Mouse (Mus musculus) midbrain, embryonic 16.5 days (tissue): ENCODE results near the gene Acadm. TPM values are rescaled to one million over a fixed set of nuclear protein-coding genes. Genes with fewer than 3 reads are reported as not detected.

Source experiments
- ATAC-seq: fragments of 200-750 bp; cut with Nextera tagmentation; 2 replicates; pipeline ENCODE4 v1.8.0; 2017; ENCODE audit warnings: moderate TSS enrichment
- H3K27ac ChIP-seq: fragments of 300-500 bp; sonication (generic); 2 replicates; pipeline ENCODE4 v1.5.1; 2014; ENCODE audit warnings: mild to moderate bottlenecking, low read length, mixed read lengths
- H3K27me3 ChIP-seq: fragments of 300-500 bp; sonication (generic); 2 replicates; pipeline ENCODE4 v1.6.1; 2014; ENCODE audit warnings: low read depth, low read length, mixed read lengths; ENCODE audit not compliant: control insufficient read depth, insufficient read depth
- H3K36me3 ChIP-seq: fragments of 300-500 bp; sonication (generic); 2 replicates; pipeline ENCODE4 v1.6.1; 2014; ENCODE audit warnings: mild to moderate bottlenecking, low read length, moderate library complexity, mixed read lengths; ENCODE audit not compliant: control insufficient read depth, insufficient read depth
- H3K4me1 ChIP-seq: fragments of 300-500 bp; sonication (generic); 2 replicates; pipeline ENCODE4 v1.6.1; 2014; ENCODE audit warnings: mild to moderate bottlenecking, low read length, mixed read lengths; ENCODE audit not compliant: control insufficient read depth, insufficient read depth
- H3K4me2 ChIP-seq: fragments of 300-500 bp; sonication (generic); 2 replicates; pipeline ENCODE4 v1.6.1; 2014; ENCODE audit warnings: mild to moderate bottlenecking, low read length, mixed read lengths
- H3K4me3 ChIP-seq: fragments of 300-500 bp; sonication (generic); 2 replicates; pipeline ENCODE4 v1.5.1; 2014; ENCODE audit warnings: low read depth, mild to moderate bottlenecking, low read length, moderate library complexity, mixed read lengths
- H3K9ac ChIP-seq: fragments of 300-500 bp; sonication (generic); 2 replicates; pipeline ENCODE4 v1.6.1; 2014; ENCODE audit warnings: low read depth, low read length, mixed read lengths
- H3K9me3 ChIP-seq: fragments of 300-500 bp; sonication (generic); replicated peaks from 2 replicates; pipeline ENCODE4 v1.6.1; 2014; ENCODE audit warnings: mild to moderate bottlenecking, low read length, mixed read lengths; ENCODE audit not compliant: control insufficient read depth, poor library complexity, severe bottlenecking
- WGBS: fragments of 180-500 bp; shearing (Covaris S2); extraction: QIAGEN DNeasy Blood & Tissue Kit; methylation state at CpG from one replicate; pipeline ENCODE4 v1.1.7; 2014; 5-methylcytosine and 5-hydroxymethylcytosine counted together
- polyA plus RNA-seq: library from polyadenylated mRNA; unstranded; fragments of >200 nt; fragmentation: Nextera tagmentation; extraction: Ambion mirVana; gene quantifications from 2 replicates; pipeline ENCODE4 v1.2.1, GENCODE M21; 2015

The Acadm gene
- polyA plus RNA-seq, 1 experiment from 2014 or later, result 65.6 TPM

GRCm38 (mm10) chr3:153926333-153926732, 18.1 kb downstream of the Acadm start:
- Histone ChIP-seq H3K27ac (no peak overlapping the region), H3K27me3 (no peaks in the 10 kb centered on the region), H3K36me3 (0 out of 2 replicates have a peak, but pooled peaks cover 8% of the 10 kb centered on the region), H3K9me3 (no peaks in the 10 kb centered on the region), H3K9ac (no peak overlapping the region), H3K4me1 (no peaks in the 10 kb centered on the region), H3K4me2 (no peak overlapping the region), H3K4me3 (no peak overlapping the region)
- no peak for ATAC-seq
- WGBS, result 91% methylated on average over 7 of the region's 7 CpGs

GRCm38 (mm10) chr3:153921147-153921910, 23.1 kb downstream of the Acadm start:
- 95% methylated on average over 10 of the region's 10 CpGs for WGBS
- H3K9ac ChIP-seq, result no peak overlapping the region
- no peak overlapping the region for H3K4me3 ChIP-seq
- H3K36me3 ChIP-seq, result 0 out of 2 replicates have a peak, but pooled peaks cover 6% of the 10 kb centered on the region
- H3K4me2 ChIP-seq, result no peak overlapping the region
- no peaks in the 10 kb centered on the region for H3K27me3 ChIP-seq
- H3K27ac ChIP-seq, result no peak overlapping the region
- no peaks in the 10 kb centered on the region for H3K4me1 ChIP-seq
- no peak for ATAC-seq
- no peaks in the 10 kb centered on the region for H3K9me3 ChIP-seq

GRCm38 (mm10) chr3:153917200-153917599, 27.2 kb downstream of the Acadm start:
- Histone ChIP-seq H3K27ac (no peak overlapping the region), H3K9ac (no peak overlapping the region), H3K9me3 (no peaks in the 10 kb centered on the region), H3K27me3 (no peaks in the 10 kb centered on the region), H3K36me3 (no peaks in the 10 kb centered on the region), H3K4me1 (peaks cover 6% of the 10 kb centered on the region), H3K4me3 (no peak overlapping the region), H3K4me2 (no peak overlapping the region)
- no peak for ATAC-seq
- WGBS, result 6% methylated on average over 1 of the region's 1 CpGs

- ATAC-seq, result no peak
- H3K27ac ChIP-seq, result peak overlapping the region; percentile 92
- no peaks in the 10 kb centered on the region for H3K9me3 ChIP-seq
- peaks cover 18% of the 10 kb centered on the region for H3K36me3 ChIP-seq
- peak overlapping the region; percentile 70 for H3K4me2 ChIP-seq
- peaks cover 32% of the 10 kb centered on the region for H3K4me1 ChIP-seq
- H3K9ac ChIP-seq, result peak overlapping the region; percentile 73
- peak overlapping the region; percentile 86 for H3K4me3 ChIP-seq
- 61% methylated on average over 6 of the region's 6 CpGs for WGBS
- H3K27me3 ChIP-seq, result no peaks in the 10 kb centered on the region
Observed at GRCm38 (mm10) chr3:153913510-153914243, 30.8 kb downstream of the Acadm start.

GRCm38 (mm10) chr3:153912546-153913509, 31.6 kb downstream of the Acadm start, which contains the start of gene Rabggtb:
Rabggtb (minus strand) TSS chr3:153913009.
- peak within 1 kb of the TSS; percentile 78 for H3K4me2 ChIP-seq
- peak; percentile 98 for ATAC-seq

GRCm38 (mm10) chr3:153911882-153912440, 32.5 kb downstream of the Acadm start:
- WGBS, result 4% methylated on average over 12 of the region's 12 CpGs
- ATAC-seq, result no peak
- H3K9me3 ChIP-seq, result no peaks in the 10 kb centered on the region
- peak overlapping the region; percentile 92 for H3K27ac ChIP-seq
- H3K4me3 ChIP-seq, result peak overlapping the region; percentile 86
- no peaks in the 10 kb centered on the region for H3K27me3 ChIP-seq
- peaks cover 32% of the 10 kb centered on the region for H3K4me1 ChIP-seq
- peaks cover 26% of the 10 kb centered on the region for H3K36me3 ChIP-seq
- peak overlapping the region; percentile 78 for H3K4me2 ChIP-seq
- H3K9ac ChIP-seq, result peak overlapping the region; percentile 97

More at GRCm38 (mm10) chr3:153912546-153913509, 31.6 kb downstream of the Acadm start, which contains the start of gene Rabggtb:
- no peaks in the 10 kb centered on the region for H3K27me3 ChIP-seq
- peak within 1 kb of the TSS; percentile 92 for H3K27ac ChIP-seq
- peak within 1 kb of the TSS; percentile 97 for H3K9ac ChIP-seq
- no peaks in the 10 kb centered on the region for H3K9me3 ChIP-seq
- peaks cover 32% of the 10 kb centered on the region for H3K4me1 ChIP-seq
- H3K36me3 ChIP-seq, result peaks cover 26% of the 10 kb centered on the region
- peak within 1 kb of the TSS; percentile 86 for H3K4me3 ChIP-seq
- WGBS, result under 1% methylated on average over 64 of the region's 65 CpGs

- peaks cover 32% of the 10 kb centered on the region for H3K4me1 ChIP-seq
- ATAC-seq, result no peak
- peaks cover 30% of the 10 kb centered on the region for H3K36me3 ChIP-seq
- no peaks in the 10 kb centered on the region for H3K27me3 ChIP-seq
- peak overlapping the region; percentile 97 for H3K9ac ChIP-seq
- no peaks in the 10 kb centered on the region for H3K9me3 ChIP-seq
- H3K4me3 ChIP-seq, result peak overlapping the region; percentile 86
- 47% methylated on average over 8 of the region's 8 CpGs for WGBS
- H3K4me2 ChIP-seq, result peak overlapping the region; percentile 78
- H3K27ac ChIP-seq, result no peak overlapping the region
Observed at GRCm38 (mm10) chr3:153911197-153911881, 33.1 kb downstream of the Acadm start.

- ATAC-seq, result no peak
- 67% methylated on average over 7 of the region's 7 CpGs for WGBS
- Histone ChIP-seq H3K9ac (no peak overlapping the region), H3K4me2 (peak overlapping the region; percentile 78), H3K36me3 (peaks cover 38% of the 10 kb centered on the region), H3K27me3 (no peaks in the 10 kb centered on the region), H3K27ac (no peak overlapping the region), H3K4me1 (peaks cover 32% of the 10 kb centered on the region), H3K4me3 (no peak overlapping the region), H3K9me3 (no peaks in the 10 kb centered on the region)
Observed at GRCm38 (mm10) chr3:153910489-153910888, 33.9 kb downstream of the Acadm start.
